In the genomic region with DNA sequence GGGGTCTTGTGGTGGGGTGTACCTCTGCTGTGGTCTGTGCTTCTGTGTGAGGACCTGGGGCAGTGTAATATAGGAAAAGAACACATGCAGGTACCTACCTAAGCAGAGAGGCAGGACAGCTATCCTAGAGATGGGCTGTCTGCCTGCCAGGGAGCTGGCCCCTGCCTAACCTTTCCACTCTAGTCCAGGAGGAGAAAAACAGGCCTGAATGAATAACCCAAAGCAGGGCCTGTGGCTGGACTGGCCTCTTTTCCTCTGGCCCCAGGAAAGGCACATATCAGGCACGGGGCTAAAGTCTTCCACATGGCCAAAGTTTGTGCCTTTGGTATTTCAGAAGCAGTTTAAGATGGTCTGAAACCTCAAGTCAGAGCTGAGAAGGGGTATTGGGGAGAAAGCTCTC, we compare ENCODE assay signal across 24 mouse cellular contexts. TPM values are rescaled to one million over a fixed set of nuclear protein-coding genes. Genes with fewer than 3 reads are reported as not detected.
"Had no signal": no experiment of that assay in that cellular context is flagged by ENCODE, and none has a peak within 500 bp of the region (broad histone marks: within the 10 kb centered on the region; RNA-seq: fewer than 3 reads in every experiment).

No protein-coding gene starts in this region.

- H3K4me3 ChIP-seq: left cerebral cortex, adult 2 months; liver, embryonic 13.5 days; stomach, embryonic 15.5 days had no signal

- H3K36me3 ChIP-seq: liver, embryonic 13.5 days; stomach, embryonic 15.5 days had no signal

- H3K9ac ChIP-seq: liver, embryonic 13.5 days; stomach, embryonic 15.5 days had no signal

- H3K9me3 ChIP-seq: liver, embryonic 13.5 days; stomach, embryonic 15.5 days had no signal

- H3K4me2 ChIP-seq: liver, embryonic 13.5 days; midbrain, embryonic 11.5 days; stomach, embryonic 15.5 days had no signal

- H3K4me1 ChIP-seq: stomach, embryonic 15.5 days had no signal

- ATAC-seq: inflammation-experienced regulatory T-cells, adult 6 months; intestine, embryonic 16.5 days had no signal

- DNase-seq: layer of hippocampus, postnatal 36 days; liver, embryonic 13.5 days; lung, adult 2 months; lung, postnatal 14 days; lung, postnatal 4 days; midbrain, embryonic 14.5 days; spleen, adult 18-20 months; thymus, adult 2 months; thymus, postnatal 14 days; thymus, postnatal 4 days had no signal

- H3K27me3 ChIP-seq: liver, embryonic 13.5 days; stomach, embryonic 15.5 days had no signal

- H3K27ac ChIP-seq: left cerebral cortex, adult 2 months; liver, embryonic 13.5 days; stomach, embryonic 15.5 days had no signal

RNA-seq across cellular contexts. Expression of a gene that starts 27.9 kb away (rescaled TPM):
- total RNA-seq: liver, adult 2 months; megakaryocyte-erythroid progenitor cell, adult 5-6 weeks; midbrain, postnatal 0 days had no signal
- polyA plus RNA-seq: inflammation-experienced regulatory T-cells, adult 6 months; liver, adult 2 months; liver, embryonic 13.5 days; liver, embryonic 16.5 days; neural tube, embryonic 11.5 days had no signal

RNA-seq across cellular contexts. Expression of a gene that starts 37.8 kb away (rescaled TPM):
- total RNA-seq: liver, adult 2 months; megakaryocyte progenitor cell, adult 5-6 weeks; megakaryocyte-erythroid progenitor cell, adult 5-6 weeks had no signal
- polyA plus RNA-seq: inflammation-experienced regulatory T-cells, adult 6 months; intestine, embryonic 16.5 days; limb, embryonic 11.5 days; limb, embryonic 14.5 days; liver, adult 2 months; liver, embryonic 13.5 days; liver, embryonic 16.5 days; lung, adult 2 months; lung, embryonic 16.5 days; midbrain, embryonic 11.5 days; neural tube, embryonic 11.5 days; stomach, embryonic 15.5 days; thymus, adult 2 months had no signal
